Mouse (Mus musculus): Measurements from ENCODE around the gene Ccp110. TPM values are rescaled to one million over a fixed set of nuclear protein-coding genes. Genes with fewer than 3 reads are reported as not detected.

Gene Ccp110
- total and polyA plus RNA-seq, 3 experiments = 10.4 to 12.3 TPM; not detected in 1

GRCm38 (mm10) chr7:118744766-118745165, 32.4 kb downstream of the Ccp110 start:
- Histone ChIP-seq H3K79me2 (ENCODE audit: control insufficient read depth, insufficient read depth, low read length, poor library complexity) (peaks cover 6% of the 10 kb centered on the region), H3K4me3 (ENCODE audit: control insufficient read depth in 1 of 2, insufficient read depth in 1 of 2, low read depth in 2 of 2, low read length in 2 of 2) (no peak overlapping the region), H3K9ac (ENCODE audit: control insufficient read depth, low read depth, low read length, poor library complexity, severe bottlenecking) (no peak overlapping the region), H3K36me3 (ENCODE audit: control insufficient read depth in 1 of 2, insufficient read depth in 2 of 2, low read length in 2 of 2) (peaks cover 2% of the 10 kb centered on the region in 2 experiments; a peak in 1 of 4 replicates), H3K4me1 (ENCODE audit: control insufficient read depth in 1 of 2, insufficient read depth in 2 of 2, low read length in 2 of 2) (peaks cover 0 to 5% of the 10 kb centered on the region in 2 experiments; a peak in 1 of 4 replicates), H3K9me3 (replicated peaks; ENCODE audit: insufficient read depth, low read length) (no peaks in the 10 kb centered on the region), H3K27ac (ENCODE audit: control insufficient read depth, low read depth, low read length) (no peak overlapping the region), H3K27me3 (ENCODE audit: control insufficient read depth in 1 of 2, insufficient read depth in 2 of 2, low read length in 2 of 2) (no peaks in the 10 kb centered on the region)
- no peak for TF ChIP-seq JUND (IDR thresholded peaks at IDR 0.05; ENCODE audit: low read depth, low read length)
- no peak for TF ChIP-seq TCF12 (IDR thresholded peaks at IDR 0.05; ENCODE audit: low read depth, low read length)
- TF ChIP-seq USF1 (IDR thresholded peaks at IDR 0.05; ENCODE audit: low read depth, low read length) = no peak
- no peak for TF ChIP-seq EP300 (IDR thresholded peaks at IDR 0.05; ENCODE audit: low read depth in 1 of 2, low read length in 2 of 2)
- TF ChIP-seq TAL1 (IDR thresholded peaks at IDR 0.05; ENCODE audit: low read length) = no peak
- TF ChIP-seq SMC3 (IDR thresholded peaks at IDR 0.05; ENCODE audit: low read depth, low read length) = no peak
- TF ChIP-seq RAD21 (IDR thresholded peaks at IDR 0.05; ENCODE audit: low read depth, low read length) = no peak
- no peak for TF ChIP-seq SIN3A (IDR thresholded peaks at IDR 0.05; ENCODE audit: low read length)
- no peak for TF ChIP-seq UBTF (IDR thresholded peaks at IDR 0.05; ENCODE audit: borderline replicate concordance, insufficient read depth, low read depth, low read length)
- no peak for TF ChIP-seq MXI1 (IDR thresholded peaks at IDR 0.05; ENCODE audit: low read depth, low read length)
- TF ChIP-seq CHD1 (IDR thresholded peaks at IDR 0.05; ENCODE audit: low read depth, low read length) = no peak
- TF ChIP-seq POLR2A (IDR thresholded peaks at IDR 0.05; ENCODE audit: control insufficient read depth in 1 of 2, insufficient read depth in 1 of 2, low read depth in 1 of 2, low read length in 2 of 2, poor library complexity in 1 of 2) = no peak
- TF ChIP-seq MAZ (IDR thresholded peaks at IDR 0.05; ENCODE audit: low read depth, low read length) = no peak
- no peak for DNase-seq (ENCODE audit: low read depth, low spot score)

- Histone ChIP-seq H3K27me3 (ENCODE audit: control insufficient read depth in 1 of 2, insufficient read depth in 2 of 2, low read length in 2 of 2) (no peaks in the 10 kb centered on the region), H3K9ac (ENCODE audit: control insufficient read depth, low read depth, low read length, poor library complexity, severe bottlenecking) (no peak overlapping the region), H3K9me3 (replicated peaks; ENCODE audit: insufficient read depth, low read length) (no peaks in the 10 kb centered on the region), H3K4me1 (ENCODE audit: control insufficient read depth in 1 of 2, insufficient read depth in 2 of 2, low read length in 2 of 2) (no peaks in the 10 kb centered on the region), H3K27ac (ENCODE audit: control insufficient read depth, low read depth, low read length) (no peak overlapping the region), H3K36me3 (ENCODE audit: control insufficient read depth in 1 of 2, insufficient read depth in 2 of 2, low read length in 2 of 2) (peaks cover 0 to 2% of the 10 kb centered on the region in 2 experiments; a peak in 1 of 4 replicates), H3K4me3 (ENCODE audit: control insufficient read depth in 1 of 2, insufficient read depth in 1 of 2, low read depth in 2 of 2, low read length in 2 of 2) (no peak overlapping the region), H3K79me2 (ENCODE audit: control insufficient read depth, insufficient read depth, low read length, poor library complexity) (no peaks in the 10 kb centered on the region)
- no peak for DNase-seq (ENCODE audit: low read depth, low spot score)
- TF ChIP-seq HCFC1 (IDR thresholded peaks at IDR 0.05; ENCODE audit: low read depth, low read length) = no peak
- TF ChIP-seq CHD1 (IDR thresholded peaks at IDR 0.05; ENCODE audit: low read depth, low read length) = no peak
- TF ChIP-seq KAT2A (conservative IDR thresholded peaks at IDR 0.05; ENCODE audit: low read depth, low read length) = no peak
- no peak for TF ChIP-seq USF2 (IDR thresholded peaks at IDR 0.05; ENCODE audit: borderline replicate concordance in 1 of 2, insufficient read depth in 1 of 2, low read depth in 1 of 2, low read length in 2 of 2)
- no peak for TF ChIP-seq SMC3 (IDR thresholded peaks at IDR 0.05; ENCODE audit: low read depth, low read length)
Observed at GRCm38 (mm10) chr7:118747891-118748672, 35.7 kb downstream of the Ccp110 start.

All from MEL (cell line).